Mouse (Mus musculus): ENCODE measurements around the gene Zranb3.

DNA sequence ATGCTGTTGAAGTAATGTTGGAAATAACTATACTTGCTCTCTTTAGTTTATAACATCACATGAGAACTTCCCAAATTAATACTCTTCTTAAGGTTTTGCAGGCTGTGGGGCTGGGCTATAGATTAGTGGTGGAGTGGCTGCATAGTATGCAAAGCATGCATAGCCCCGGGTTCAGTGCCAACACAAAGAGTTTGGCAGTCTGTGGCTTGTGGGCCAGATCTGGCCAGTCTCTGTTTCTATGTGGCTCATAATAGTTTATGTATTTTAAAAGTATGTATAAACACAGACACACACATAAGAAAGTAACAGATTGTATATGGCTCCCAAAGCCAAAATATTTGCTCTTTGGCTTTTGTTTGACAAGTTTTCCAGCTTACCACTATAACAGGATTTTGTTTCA lies 187.0 kb downstream of the Zranb3 start:
- TF ChIP-seq POLR2A (IDR thresholded peaks at IDR 0.05; ENCODE audit: borderline replicate concordance, control insufficient read depth, low read depth, low read length) (no peak), CTCF (IDR thresholded peaks at IDR 0.05; ENCODE audit: control insufficient read depth, insufficient read depth, low read length) (no peak)

Measured in bone marrow, adult 2 months (tissue).